Mouse (Mus musculus): ENCODE results near the gene Muc15.

- TF ChIP-seq CTCF (IDR thresholded peaks at IDR 0.05; ENCODE audit: extremely low read depth, insufficient read depth, insufficient read length, insufficient replicate concordance) (no peak), POLR2A (IDR thresholded peaks at IDR 0.05; ENCODE audit: low read depth, low read length) (no peak)
Observed at GRCm38 (mm10) chr2:110737236-110737635, 16.1 kb downstream of the Muc15 start.
